Mouse (Mus musculus) bone marrow, adult 2 months (tissue): Measurements from ENCODE around the gene Rb1. TPM values are rescaled to one million over a fixed set of nuclear protein-coding genes. Genes with fewer than 3 reads are reported as not detected.
A peak's percentile ranks its signal among the peaks of the same experiment; 100 is the strongest.

Experiments
- H3K27ac ChIP-seq: fragments of 200-500 bp; 2 replicates; pipeline ENCODE4 v1.5.1; 2012; ENCODE audit warnings: low read depth, mild to moderate bottlenecking, control low read depth, inconsistent platforms, low read length; ENCODE audit not compliant: control insufficient read depth, poor library complexity, insufficient read depth
- H3K4me1 ChIP-seq: fragments of 200-500 bp; 2 replicates; pipeline ENCODE4 v1.6.1; 2011; ENCODE audit warnings: low read length; ENCODE audit not compliant: control insufficient read depth, insufficient read depth
- H3K4me3 ChIP-seq: fragments of 200-500 bp; replicated peaks from 2 replicates; pipeline ENCODE3; 2011; ENCODE audit warnings: mild to moderate bottlenecking, low read depth, low read length, control low read depth; ENCODE audit not compliant: control insufficient read depth
- CTCF ChIP-seq: fragments of 200-500 bp; IDR thresholded peaks from 2 replicates; pipeline ENCODE4 v1.5.1; 2011; ENCODE audit warnings: low read length, control low read depth; ENCODE audit not compliant: control insufficient read depth, insufficient read depth
- POLR2A ChIP-seq: fragments of 200-500 bp; IDR thresholded peaks from 2 replicates; pipeline ENCODE4 v1.6.1; 2011; ENCODE audit warnings: low read depth, mild to moderate bottlenecking, control low read depth, low read length, borderline replicate concordance; ENCODE audit not compliant: control insufficient read depth
- WGBS: fragments of 180-500 bp; shearing (Covaris S2); methylation state at CpG from one replicate; pipeline ENCODE4 v1.1.7; 2018; 5-methylcytosine and 5-hydroxymethylcytosine counted together
- polyA plus RNA-seq: library from polyadenylated mRNA; stranded (reverse); fragments of >200 nt; gene quantifications from 2 replicates; pipeline ENCODE4 v1.2.4, GENCODE M21; 2011; ENCODE audit warnings: low replicate concordance; ENCODE audit not compliant: missing spikeins, insufficient read depth, insufficient read length

The Rb1 gene
- polyA plus RNA-seq, 1 experiment = 21.3 TPM

DNA sequence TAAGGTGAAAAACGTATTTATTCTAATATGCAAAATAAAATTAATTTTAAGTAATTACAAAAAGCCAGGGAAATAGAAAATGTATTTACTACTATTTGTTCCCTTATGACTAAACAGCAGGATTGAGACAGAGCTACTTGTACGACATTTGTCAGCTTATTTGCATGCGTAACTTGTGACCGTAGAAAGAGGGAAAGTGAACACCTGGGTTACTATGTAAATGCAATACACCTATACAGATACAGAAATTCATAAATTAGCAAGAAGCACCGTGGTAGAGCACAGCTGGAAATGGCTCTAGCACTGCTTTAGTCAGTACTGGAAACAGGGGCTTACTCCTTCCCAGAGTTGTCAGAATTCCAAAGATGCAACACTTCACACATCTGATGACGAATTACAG lies 46.5 kb downstream of the Rb1 start:
- Histone ChIP-seq H3K4me3 (no peak overlapping the region), H3K4me1 (no peaks in the 10 kb centered on the region), H3K27ac (no peak overlapping the region)
- 91% methylated on average over 6 of the region's 6 CpGs for WGBS
- TF ChIP-seq POLR2A (no peak), CTCF (no peak)

DNA sequence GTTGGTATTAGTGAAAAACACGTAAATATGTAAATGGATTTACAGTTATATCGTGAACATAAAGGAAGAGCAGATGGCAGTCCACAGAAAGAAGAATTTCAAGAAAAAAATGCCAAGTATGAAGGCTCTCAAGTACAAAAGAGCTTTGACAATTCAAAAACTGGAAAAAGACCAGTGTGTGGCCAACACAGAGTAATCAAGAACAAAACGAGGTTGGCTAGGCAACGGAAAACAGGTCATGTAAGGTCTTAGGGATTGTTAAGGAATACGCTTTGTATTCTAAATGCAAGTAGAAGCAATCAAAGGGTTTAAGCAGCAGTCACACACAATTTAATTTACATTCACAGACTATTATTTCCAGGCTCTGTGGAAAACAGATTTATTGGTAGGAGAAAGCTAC lies 53.8 kb downstream of the Rb1 start:
- no peak overlapping the region for H3K4me3 ChIP-seq
- H3K27ac ChIP-seq = no peak overlapping the region
- 90% methylated on average over 5 of the region's 5 CpGs for WGBS
- TF ChIP-seq CTCF (no peak), POLR2A (no peak)
- H3K4me1 ChIP-seq = no peaks in the 10 kb centered on the region

DNA sequence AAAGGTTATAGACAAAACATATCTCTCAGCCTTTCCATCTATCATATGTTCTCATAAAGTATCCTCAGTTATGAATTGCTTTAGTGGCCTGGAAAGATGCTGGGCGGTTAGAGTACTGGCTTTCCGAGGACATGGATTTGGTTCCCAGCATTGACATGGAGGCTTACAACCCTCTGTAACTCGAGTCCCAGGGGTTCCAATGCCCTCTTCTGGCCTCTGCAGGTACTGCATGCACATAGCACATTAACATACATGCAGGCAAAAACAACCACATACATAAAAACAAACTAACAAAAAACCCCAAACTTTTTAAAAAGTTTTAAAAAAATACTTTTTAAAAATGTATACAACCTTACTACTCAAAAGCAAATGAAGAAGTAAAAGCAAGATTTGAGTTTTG lies 59.5 kb downstream of the Rb1 start:
- TF ChIP-seq POLR2A = no peak
- TF ChIP-seq CTCF = peak; percentile 43; the same call in 1 of the 2 replicates
- H3K4me3 ChIP-seq = no peak overlapping the region
- WGBS = 90% methylated on average over 3 of the region's 3 CpGs
- H3K27ac ChIP-seq = no peak overlapping the region
- no peaks in the 10 kb centered on the region for H3K4me1 ChIP-seq

DNA sequence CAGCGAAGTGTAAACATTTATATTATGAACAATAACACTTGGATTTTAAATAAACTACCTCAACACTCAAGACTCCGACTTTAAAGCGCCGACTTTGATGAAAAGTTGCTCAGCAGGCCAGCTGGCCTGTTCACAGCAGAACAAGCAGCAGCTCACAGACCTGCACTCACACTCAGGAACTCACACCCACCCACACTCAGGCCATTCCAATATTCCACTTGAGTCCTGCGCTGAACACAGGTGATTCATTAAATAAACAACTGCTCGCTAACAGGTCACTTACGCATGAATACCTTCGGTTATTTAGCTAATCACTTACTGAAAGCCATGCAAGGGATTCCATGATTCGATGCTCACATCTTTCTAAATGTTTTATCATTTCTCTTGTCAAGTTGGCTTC lies 63.4 kb downstream of the Rb1 start:
- no peak for TF ChIP-seq POLR2A
- no peak for TF ChIP-seq CTCF
- Histone ChIP-seq H3K4me3 (no peak overlapping the region), H3K27ac (no peak overlapping the region), H3K4me1 (no peaks in the 10 kb centered on the region; the same call in 1 of the 2 replicates)
- WGBS = 95% methylated on average over 9 of the region's 9 CpGs

DNA sequence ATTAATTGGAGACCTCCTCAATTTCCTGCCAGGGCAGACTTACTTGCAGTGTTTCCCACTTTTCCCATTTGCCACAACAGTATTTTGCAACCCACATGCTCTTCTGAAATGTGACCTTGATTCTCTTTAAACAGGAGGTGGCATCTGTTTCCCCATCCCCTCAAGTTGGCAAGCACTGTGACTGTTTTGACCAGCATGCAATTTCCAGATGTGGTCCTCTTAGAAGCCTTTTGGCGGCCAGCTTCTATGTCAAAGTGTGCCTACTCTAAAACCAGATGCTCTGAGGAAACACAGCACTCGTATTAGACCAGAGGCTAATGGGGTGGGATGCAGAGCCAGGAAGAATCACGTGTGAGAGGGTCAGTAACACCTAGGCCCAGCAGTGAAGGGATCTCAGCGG lies 67.4 kb downstream of the Rb1 start:
- no peak overlapping the region for H3K27ac ChIP-seq
- no peak for TF ChIP-seq POLR2A
- no peak for TF ChIP-seq CTCF
- 63% methylated on average over 4 of the region's 4 CpGs for WGBS
- H3K4me3 ChIP-seq = no peak overlapping the region
- no peaks in the 10 kb centered on the region; the same call in 1 of the 2 replicates for H3K4me1 ChIP-seq

DNA sequence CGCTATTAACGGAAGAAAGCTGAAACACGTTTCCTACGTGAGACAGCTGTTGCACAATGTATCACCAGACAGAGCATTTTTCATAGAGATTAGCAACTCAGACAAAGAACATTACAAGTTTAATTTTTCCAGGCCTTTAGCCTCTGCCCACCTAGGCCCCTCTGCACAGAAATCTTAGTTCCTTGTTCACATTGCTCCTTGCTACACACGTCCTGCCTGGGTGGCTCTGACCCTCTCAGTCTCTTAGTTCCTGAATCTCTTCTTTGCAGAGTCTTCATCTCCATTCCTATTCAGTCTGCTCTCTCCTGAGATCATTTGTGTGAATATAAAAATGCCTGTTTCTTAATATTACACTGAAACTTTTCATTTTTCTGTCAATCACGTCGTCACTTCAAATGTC lies 68.3 kb downstream of the Rb1 start:
- Histone ChIP-seq H3K27ac (no peak overlapping the region), H3K4me3 (no peak overlapping the region), H3K4me1 (no peaks in the 10 kb centered on the region; the same call in 1 of the 2 replicates)
- WGBS = 45% methylated on average over 7 of the region's 7 CpGs
- TF ChIP-seq CTCF (no peak), POLR2A (no peak)

DNA sequence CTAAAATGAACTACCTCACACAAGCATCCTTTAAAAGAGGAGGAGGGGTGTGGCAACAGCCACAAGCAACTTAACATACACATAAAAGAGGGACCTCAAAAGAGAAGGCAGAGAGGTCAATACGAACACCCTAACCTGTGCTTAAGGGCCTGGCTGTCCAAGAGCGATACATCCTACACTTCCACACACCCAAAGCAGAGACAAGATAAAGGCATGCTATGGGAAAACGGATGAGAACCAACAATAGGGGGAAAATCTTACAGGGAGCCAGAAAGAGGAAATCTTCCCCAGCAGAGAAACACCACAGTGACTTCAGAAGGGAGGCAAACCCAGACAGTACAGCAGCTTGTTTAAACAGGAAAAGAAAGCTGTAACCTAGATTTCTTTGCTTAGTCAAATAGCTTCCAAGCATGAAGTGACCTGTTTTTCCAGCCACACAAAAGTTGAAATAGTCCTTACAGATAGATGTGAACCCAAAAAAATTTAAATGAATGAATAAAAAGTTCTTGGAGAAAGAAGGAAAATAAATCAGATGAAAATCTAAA lies 70.1 kb downstream of the Rb1 start:
- no peak for TF ChIP-seq CTCF
- H3K27ac ChIP-seq = no peak overlapping the region
- no peaks in the 10 kb centered on the region; the same call in 1 of the 2 replicates for H3K4me1 ChIP-seq
- 69% methylated on average over 3 of the region's 3 CpGs for WGBS
- H3K4me3 ChIP-seq = no peak overlapping the region

DNA sequence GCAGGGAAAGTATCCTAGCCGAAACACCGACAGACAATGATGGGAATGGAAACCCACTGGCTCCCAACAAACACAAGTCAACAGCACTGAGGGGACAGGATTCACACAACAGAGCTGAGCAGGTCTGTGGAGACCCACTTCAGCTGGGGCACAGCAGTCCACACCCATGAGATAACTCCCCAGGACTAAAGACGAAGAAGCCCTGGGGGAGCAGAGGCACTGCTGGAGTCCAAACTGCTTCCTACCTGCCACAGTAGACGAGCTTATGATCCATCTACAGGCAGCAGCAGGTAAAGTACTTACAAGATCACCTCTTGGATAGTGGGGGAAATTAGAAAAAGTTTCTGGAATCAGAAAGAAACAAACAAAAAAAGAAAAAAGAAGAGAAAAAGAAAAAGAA lies 71.2 kb downstream of the Rb1 start:
- H3K4me3 ChIP-seq = no peak overlapping the region
- WGBS = 85% methylated on average over 4 of the region's 4 CpGs
- no peak for TF ChIP-seq POLR2A
- no peak for TF ChIP-seq CTCF
- H3K27ac ChIP-seq = no peak overlapping the region
- H3K4me1 ChIP-seq = no peaks in the 10 kb centered on the region; the same call in 1 of the 2 replicates

DNA sequence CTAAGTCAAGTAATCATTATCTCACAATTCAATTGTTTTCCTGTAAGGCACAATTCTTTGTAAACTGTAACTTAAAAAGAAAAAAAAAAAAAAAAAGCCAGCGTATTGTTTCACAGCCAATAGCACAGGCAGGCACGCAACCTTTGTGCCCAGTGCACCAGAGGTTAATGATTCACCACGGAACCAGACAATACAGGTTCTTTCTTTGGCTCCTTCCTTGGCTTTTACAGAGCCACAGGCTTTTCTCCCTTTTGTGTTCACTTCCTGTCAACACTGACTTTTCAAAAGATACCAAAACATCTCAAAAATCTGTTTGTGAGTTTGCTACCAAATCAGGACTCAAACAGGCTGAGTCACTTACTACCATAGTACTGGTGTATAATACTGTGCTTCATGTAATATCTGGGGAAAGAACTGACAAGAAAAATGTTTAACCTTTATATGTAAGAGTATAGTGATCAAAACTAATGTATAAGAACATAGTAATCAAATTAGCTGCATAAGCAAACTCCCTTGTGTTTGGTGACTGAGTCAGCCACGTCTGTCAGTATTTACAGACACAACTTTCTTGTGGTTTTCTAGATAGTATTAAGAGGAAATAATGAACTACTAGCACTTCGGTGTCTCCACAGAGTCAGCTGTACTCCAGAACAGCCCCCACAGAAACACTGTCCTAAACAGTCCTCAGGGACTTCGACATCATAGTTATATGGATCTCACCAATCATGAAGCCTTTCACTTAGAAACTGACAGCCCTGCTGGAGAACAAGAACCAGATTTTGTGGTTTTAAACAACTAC lies 72.0 kb downstream of the Rb1 start:
- no peaks in the 10 kb centered on the region; the same call in 1 of the 2 replicates for H3K4me1 ChIP-seq
- TF ChIP-seq POLR2A (no peak), CTCF (no peak)

More for the DNA sequence above, 72.0 kb downstream of the Rb1 start:
- Histone ChIP-seq H3K4me3 (no peak overlapping the region), H3K27ac (no peak overlapping the region)
- WGBS = 51% methylated on average over 6 of the region's 6 CpGs
